Mouse (Mus musculus): ENCODE measurements at regions not wholly inside any gene's neighbourhood (a gene's known extent, or its start where the extent isn't known, plus 50 kb on each side); places are given as distances from the start of the nearest gene placed in this dataset.
A peak's percentile ranks its signal among the peaks of the same experiment; 100 is the strongest.

GRCm38 (mm10) chr1:51649963-51650652 is 171.9 kb upstream of the Nabp1 start:
- no peak for DNase-seq (ENCODE audit: low spot score in 2 of 2)
- intact Hi-C loops (cut with DNase I): loop anchor here (5.0 kb wide), 1 partner anchor 437 kb away; no protein-coding TSS in a partner anchor

DNA sequence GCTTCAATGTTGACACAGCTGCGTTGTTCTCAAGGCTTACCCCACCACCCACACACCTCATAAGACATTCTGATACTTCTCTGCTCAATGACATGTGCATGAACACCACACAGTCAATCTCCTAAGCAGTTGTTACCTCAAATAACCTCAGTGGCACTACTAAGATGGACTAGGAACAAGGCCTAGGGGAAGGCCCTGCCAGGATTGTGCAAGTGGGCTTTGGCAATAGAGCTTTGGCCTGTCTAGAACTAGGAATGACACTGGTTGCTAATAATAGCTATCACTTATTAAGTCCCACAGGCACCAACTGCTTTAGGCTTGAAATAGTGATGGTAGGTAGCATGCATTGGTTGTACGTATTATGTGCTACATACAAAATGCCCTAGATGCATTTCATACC is 169.7 kb upstream of the Nabp1 start:
- intact Hi-C loops (cut with DNase I): loop anchor here (5.0 kb wide), 1 partner anchor 439 kb away; no protein-coding TSS in a partner anchor
- no peak for DNase-seq (ENCODE audit: low spot score in 2 of 2)

GRCm38 (mm10) chr1:51644399-51644798 is 166.2 kb upstream of the Nabp1 start:
- peak; percentile 68 to 74 for DNase-seq (ENCODE audit: low spot score in 2 of 2)
- intact Hi-C loops (cut with DNase I): no loop called here

DNA sequence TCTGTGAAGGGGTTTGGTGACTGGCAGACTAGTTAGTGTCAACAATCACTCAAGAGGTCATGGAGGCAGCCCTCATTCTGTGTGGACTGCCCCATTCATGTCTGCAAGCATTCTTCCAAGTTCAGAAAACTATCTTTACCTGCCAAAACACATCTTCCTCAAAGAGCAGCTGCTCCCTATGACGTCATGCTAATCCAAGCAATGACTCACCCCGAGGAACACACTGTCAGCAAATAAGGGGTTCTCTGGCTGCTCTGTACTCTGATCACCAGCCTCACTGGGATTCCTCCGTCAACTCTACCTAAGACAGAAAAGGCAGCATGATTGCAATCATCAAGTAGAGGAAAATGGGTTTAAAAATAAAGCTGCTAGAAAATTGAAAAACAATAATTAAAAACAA is 165.4 kb upstream of the Nabp1 start:
- DNase-seq (ENCODE audit: low spot score in 2 of 2): no peak
- intact Hi-C loops (cut with DNase I): no loop called here

- DNase-seq (ENCODE audit: low spot score in 2 of 2): no peak
- intact Hi-C loops (cut with DNase I): no loop called here
These were observed 160.5 kb upstream of the Nabp1 start for GRCm38 (mm10) chr1:51638519-51639302.

GRCm38 (mm10) chr1:51635881-51636515 is 157.8 kb upstream of the Nabp1 start:
- no peak for DNase-seq (ENCODE audit: low spot score in 2 of 2)
- intact Hi-C loops (cut with DNase I): no loop called here

DNA sequence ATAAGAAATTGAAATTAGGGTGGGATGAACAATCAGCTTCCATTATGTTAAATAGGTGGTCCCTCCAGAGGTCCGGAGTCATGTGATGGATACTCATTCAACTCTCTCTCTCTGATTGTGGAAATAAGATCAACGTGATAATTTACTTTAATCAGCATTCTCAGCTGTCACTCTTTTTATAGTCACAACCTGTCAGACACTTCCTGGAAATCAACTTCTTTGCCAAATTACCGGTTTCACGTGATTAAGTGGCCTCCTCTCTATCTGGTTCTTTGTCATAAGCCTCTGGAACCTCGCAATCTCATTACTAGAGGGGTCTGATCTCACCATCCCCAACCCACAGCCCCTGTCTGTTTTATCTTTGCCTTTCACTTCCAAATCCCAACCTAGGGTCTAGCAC is 155.6 kb upstream of the Nabp1 start:
- DNase-seq (ENCODE audit: low spot score in 2 of 2): no peak
- intact Hi-C loops (cut with DNase I): no loop called here

DNA sequence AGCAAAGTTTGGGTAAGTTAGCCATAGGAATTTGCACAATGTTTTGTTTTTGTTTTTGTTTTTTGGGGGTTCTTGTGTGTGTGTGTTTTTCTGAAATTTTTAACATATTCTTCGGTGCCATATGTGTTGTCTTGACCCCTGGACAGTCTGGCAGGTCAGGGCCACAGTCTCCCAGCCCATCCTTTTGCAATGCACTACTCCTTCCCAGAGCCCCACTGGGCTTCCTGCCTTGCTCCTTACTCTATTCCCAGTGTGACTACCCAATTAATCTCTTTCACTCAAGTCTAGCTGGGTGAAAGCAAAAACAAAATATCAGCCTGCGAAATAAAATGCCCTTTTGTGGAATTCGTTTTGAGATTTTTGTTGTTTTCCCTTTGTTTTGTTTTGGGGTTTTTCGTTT is 154.6 kb upstream of the Nabp1 start:
- DNase-seq (ENCODE audit: low spot score in 2 of 2): no peak
- intact Hi-C loops (cut with DNase I): no loop called here

GRCm38 (mm10) chr1:51629848-51630247 is 151.6 kb upstream of the Nabp1 start:
- intact Hi-C loops (cut with DNase I): no loop called here
- no peak for DNase-seq (ENCODE audit: low spot score in 2 of 2)

GRCm38 (mm10) chr1:51628137-51628793 is 150.0 kb upstream of the Nabp1 start:
- intact Hi-C loops (cut with DNase I): no loop called here
- DNase-seq (ENCODE audit: low spot score in 2 of 2): no peak

DNA sequence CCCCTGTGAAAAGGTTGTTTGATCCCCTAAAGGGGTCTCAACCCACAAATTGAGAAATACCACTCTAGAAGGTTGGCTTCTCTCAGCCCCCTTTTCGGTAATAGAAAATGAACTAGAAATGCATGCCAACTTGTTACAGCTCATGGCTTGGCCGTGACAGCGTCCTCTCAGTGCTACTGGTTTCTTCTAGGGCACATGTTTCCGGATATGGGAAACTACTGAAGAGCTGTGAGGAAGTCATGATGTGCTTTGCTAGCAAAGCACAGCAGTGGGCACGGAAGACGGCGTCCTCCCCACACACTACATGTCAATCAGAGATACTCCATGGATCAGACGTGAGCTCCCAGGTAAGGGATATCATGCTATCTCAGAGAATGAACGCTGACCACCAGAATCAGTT is 148.1 kb upstream of the Nabp1 start:
- intact Hi-C loops (cut with DNase I): no loop called here
- no peak for DNase-seq (ENCODE audit: low spot score in 2 of 2)

DNA sequence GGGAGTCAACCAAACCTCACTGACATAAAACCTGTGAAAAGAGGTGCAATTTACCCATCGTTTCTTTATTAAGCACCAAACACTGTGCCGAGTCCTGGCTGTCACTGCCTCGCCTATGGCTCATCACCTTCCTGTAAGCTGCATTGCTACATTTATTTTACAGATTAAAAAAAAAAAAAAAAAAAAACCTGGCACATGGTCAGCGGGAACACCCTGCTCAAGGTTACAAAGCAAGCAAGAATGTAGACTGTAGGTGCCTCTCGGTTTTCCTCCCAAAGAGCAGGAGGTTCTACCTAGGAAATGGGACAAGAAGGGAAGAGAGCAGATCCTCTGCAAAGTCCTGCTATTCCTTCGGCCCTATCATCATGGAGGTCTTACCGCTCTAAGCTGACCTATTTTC is 146.9 kb upstream of the Nabp1 start:
- intact Hi-C loops (cut with DNase I): no loop called here
- no peak for DNase-seq (ENCODE audit: low spot score in 2 of 2)

DNA sequence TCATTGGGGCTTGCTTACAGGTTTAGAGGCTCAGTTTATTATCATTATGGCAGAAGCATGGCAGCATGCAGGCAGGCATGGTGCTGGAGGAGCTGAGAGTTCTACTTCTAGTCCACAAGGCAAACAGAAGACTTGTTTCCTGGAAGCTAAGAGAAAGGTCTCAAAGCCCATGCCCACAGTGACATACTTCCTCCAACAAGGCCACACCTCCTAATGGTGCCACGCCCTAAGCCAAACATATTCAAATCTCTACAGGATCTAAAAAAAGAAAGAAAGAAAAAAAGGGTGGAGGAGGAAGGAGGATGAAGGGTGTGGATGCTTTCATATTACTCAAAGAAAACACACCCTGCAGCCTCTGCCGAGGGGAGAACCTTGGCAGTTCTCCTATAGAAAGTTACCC is 146.3 kb upstream of the Nabp1 start:
- no peak for DNase-seq (ENCODE audit: low spot score in 2 of 2)
- intact Hi-C loops (cut with DNase I): no loop called here

DNA sequence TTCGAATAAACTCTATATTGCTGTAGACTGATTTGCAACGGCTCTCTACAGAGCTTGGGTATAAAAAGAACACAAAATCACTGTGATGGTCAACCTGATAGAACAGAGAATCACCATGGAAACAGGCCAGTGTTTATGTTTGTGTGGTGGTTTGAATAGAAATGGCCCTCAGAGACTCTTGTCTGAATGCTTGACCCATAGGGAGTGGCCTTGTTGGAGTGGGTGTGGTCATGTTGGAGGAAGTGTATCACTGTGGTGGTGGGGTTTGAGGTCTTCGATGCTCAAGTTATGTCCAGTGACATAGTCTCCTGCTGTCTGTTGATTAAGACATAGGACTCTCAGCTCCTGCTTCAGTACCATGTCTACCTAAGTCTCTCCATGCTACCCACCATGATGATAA is 144.8 kb upstream of the Nabp1 start:
- DNase-seq (ENCODE audit: low spot score in 2 of 2): no peak
- intact Hi-C loops (cut with DNase I): no loop called here

DNA sequence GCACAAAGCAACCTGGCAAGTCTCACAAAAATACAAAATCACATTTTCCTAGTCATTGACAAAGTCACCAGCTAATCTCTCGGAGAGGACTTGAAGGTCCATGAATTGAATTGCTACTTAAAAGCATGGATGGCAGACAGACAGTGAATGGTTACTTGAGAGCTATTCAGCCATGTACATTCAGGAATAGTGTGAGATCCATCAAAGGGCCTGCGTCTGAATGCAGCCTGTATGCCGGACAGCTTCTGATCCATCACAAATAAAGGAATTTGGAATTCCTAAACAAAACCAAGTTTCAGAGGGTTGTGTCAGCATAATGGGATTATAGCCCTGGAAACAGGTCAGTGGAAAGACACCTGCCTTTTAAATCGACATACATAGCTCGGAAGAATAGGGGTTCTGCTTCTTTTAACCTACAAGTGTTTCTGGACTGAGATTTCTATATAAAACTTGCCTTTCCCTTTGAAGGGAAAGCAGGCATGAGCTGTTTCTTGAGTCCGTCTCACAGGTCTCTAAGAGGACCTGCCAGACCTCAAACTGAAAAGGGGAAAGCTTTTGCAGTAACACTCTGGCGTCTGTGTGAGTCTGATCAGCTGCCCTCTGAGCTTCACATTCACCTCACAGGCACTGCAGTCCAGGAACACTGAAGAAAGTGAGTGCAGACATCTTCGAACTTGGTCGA is 144.1 kb upstream of the Nabp1 start:
- intact Hi-C loops (cut with DNase I): no loop called here
- DNase-seq (ENCODE audit: low spot score in 2 of 2): no peak

DNA sequence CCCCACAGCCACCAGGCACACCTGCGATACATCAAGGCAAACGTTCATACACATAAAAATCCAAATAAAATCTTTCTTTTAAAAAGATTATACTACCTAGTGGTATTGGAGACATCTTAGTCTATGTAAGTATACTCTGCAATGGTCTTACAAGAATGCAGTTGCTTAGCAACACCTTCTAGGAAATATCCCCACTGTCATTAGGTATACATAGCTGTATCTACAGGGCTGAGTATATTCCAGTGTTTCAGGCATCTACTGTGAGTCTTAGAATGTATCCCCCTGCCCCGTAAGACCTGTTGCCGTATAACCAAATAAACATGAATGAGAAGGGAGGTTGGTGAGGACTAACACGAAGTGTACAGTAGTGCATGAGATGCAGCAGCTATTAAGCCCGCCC is 142.8 kb upstream of the Nabp1 start:
- no peak for DNase-seq (ENCODE audit: low spot score in 2 of 2)
- intact Hi-C loops (cut with DNase I): no loop called here

DNA sequence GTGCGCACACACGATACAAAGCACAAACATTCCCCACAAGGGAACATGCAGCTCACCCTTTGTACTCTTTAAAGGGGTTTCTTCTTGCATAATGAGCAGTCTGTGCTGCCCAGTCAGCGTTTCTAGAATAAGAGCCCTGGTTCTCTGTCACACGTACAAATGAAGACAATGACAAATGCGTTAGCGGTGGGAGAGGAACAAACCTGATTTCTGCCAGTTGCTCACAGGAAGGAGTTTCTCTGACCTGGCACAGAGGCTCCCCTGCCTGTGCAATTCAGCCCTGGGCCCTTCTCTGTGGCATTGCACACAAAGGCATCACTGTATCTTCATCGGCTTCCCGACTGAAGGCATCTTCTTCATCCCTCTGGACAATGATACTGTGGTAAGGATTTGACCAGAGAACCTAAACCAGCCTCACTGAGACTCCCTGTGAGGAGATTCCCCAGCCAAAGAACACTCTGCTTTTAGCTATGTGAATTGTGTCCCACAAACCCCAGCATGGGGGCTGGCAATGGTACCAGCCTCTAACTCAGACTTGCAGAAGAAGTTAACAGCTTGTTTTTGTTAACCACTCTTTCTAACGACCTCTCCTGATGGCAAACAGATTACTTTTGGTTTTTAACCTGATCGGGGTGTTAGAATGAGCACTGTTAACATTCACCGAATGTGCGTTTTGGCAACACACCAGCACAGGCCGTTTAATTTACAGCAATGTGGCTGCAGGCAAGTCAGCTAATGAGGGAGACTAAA is 139.5 kb upstream of the Nabp1 start:
- intact Hi-C loops (cut with DNase I): no loop called here

DNA sequence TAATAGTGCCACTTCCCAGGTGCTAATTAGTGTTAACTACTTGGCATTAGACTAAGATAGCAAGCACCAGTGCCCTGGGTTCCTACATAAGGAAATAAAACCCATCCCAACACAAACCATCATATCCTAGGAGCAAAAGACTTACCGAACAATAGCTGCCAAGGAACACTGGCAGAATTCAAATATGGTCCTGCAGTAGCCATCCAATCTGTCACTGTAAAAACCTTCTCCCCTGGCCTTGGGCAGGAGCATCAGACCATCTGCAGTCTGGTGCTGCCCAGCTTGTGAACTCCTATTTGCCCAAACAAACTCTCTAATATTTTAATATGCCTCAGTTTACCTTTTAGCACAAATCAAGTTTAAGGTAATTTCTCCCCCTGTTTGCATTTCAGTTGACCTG is 137.9 kb upstream of the Nabp1 start:
- no peak for DNase-seq (ENCODE audit: low spot score in 2 of 2)
- intact Hi-C loops (cut with DNase I): no loop called here

More for the DNA sequence above, 139.5 kb upstream of the Nabp1 start:
- no peak for DNase-seq (ENCODE audit: low spot score in 2 of 2)

- peak; percentile 37 to 50 for DNase-seq (ENCODE audit: low spot score in 2 of 2)
- intact Hi-C loops (cut with DNase I): no loop called here
These were observed 137.3 kb upstream of the Nabp1 start for GRCm38 (mm10) chr1:51615523-51615922.
